Mouse (Mus musculus) CH12.LX (cell line): ENCODE data around the gene Ubxn6.

Experiments used
- CHD1 ChIP-seq: IDR thresholded peaks from 2 replicates; pipeline ENCODE4 v1.6.1; 2012; ENCODE audit warnings: low read depth, low read length, improper control_type of control experiment, inconsistent platforms
- CTCF ChIP-seq, 2 experiments: IDR thresholded peaks in 1 of 2; conservative IDR thresholded peaks in 1 of 2; 2 replicates each; pipeline ENCODE4 v1.5.1; 2011 to 2012; ENCODE audit warnings: low read depth in 2 of 2, low read length in 2 of 2, improper control_type of control experiment in 1 of 2, inconsistent platforms in 1 of 2, mild to moderate bottlenecking in 1 of 2, moderate library complexity in 1 of 2
- E2F4 ChIP-seq: IDR thresholded peaks from 2 replicates; pipeline ENCODE4 v1.6.1; 2011; ENCODE audit warnings: low read depth, low read length, improper control_type of control experiment; ENCODE audit not compliant: insufficient replicate concordance
- KAT2A ChIP-seq: IDR thresholded peaks from 2 replicates; pipeline ENCODE4 v1.6.1; 2012; ENCODE audit warnings: low read length, improper control_type of control experiment, inconsistent platforms; ENCODE audit not compliant: insufficient replicate concordance
- MAZ ChIP-seq: IDR thresholded peaks from 2 replicates; pipeline ENCODE4 v1.6.1; 2012; ENCODE audit warnings: low read depth, mild to moderate bottlenecking, inconsistent platforms, low read length, improper control_type of control experiment, moderate library complexity
- MEF2A ChIP-seq: IDR thresholded peaks from 2 replicates; pipeline ENCODE4 v1.6.1; 2014; ENCODE audit warnings: low read depth, mild to moderate bottlenecking, inconsistent platforms, low read length, improper control_type of control experiment, borderline replicate concordance
- NELFE ChIP-seq: IDR thresholded peaks from 2 replicates; pipeline ENCODE4 v1.6.1; 2011; ENCODE audit warnings: low read depth, low read length, improper control_type of control experiment
- POLR2A ChIP-seq: IDR thresholded peaks from 2 replicates; pipeline ENCODE4 v1.6.1; 2011; ENCODE audit warnings: low read depth, mild to moderate bottlenecking, improper control_type of control experiment, low read length
- USF1 ChIP-seq: IDR thresholded peaks from 2 replicates; pipeline ENCODE4 v1.6.1; 2014; ENCODE audit warnings: low read depth, mild to moderate bottlenecking, inconsistent platforms, low read length, improper control_type of control experiment
- USF2 ChIP-seq: conservative IDR thresholded peaks from 2 replicates; pipeline ENCODE4 v1.6.1; 2011; ENCODE audit warnings: low read depth, low read length, improper control_type of control experiment
- ZMIZ1 ChIP-seq: IDR thresholded peaks from 2 replicates; pipeline ENCODE4 v1.6.1; 2012; ENCODE audit warnings: low read depth, mild to moderate bottlenecking, inconsistent platforms, low read length, improper control_type of control experiment
- ZNF384 ChIP-seq: IDR thresholded peaks from 2 replicates; pipeline ENCODE4 v1.6.1; 2012; ENCODE audit warnings: low read depth, low read length, improper control_type of control experiment, inconsistent platforms

DNA sequence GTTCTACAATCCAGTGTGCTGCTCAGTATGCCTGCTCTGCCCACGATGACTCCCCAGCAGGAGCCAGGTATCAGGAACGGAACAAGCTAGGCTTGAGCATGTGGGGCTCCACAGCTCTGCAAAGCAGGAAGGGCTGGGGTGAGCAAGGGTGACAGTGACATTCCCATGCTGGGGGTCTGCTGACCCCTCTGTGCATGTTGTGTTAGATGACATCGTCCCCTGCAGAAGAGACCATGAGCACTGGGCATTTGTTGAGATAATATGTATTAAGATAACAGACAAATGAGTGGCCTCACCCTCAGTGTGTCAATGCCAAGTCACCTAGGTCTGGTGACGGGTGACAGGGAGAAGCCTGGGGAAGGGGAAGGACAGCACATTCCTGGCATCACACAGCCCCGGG lies 49.9 kb downstream of the Ubxn6 start:
- TF ChIP-seq CTCF (conservative IDR thresholded peaks at IDR 0.05 in 1 of 2, IDR thresholded peaks at IDR 0.05 in 1 of 2; ENCODE audit: low read depth in 2 of 2, low read length in 2 of 2): no peak
- TF ChIP-seq E2F4: no peak
- no peak for TF ChIP-seq KAT2A
- TF ChIP-seq USF1: no peak
- TF ChIP-seq NELFE: no peak
- TF ChIP-seq ZNF384: no peak
- TF ChIP-seq MAZ: no peak
- no peak for TF ChIP-seq USF2
- no peak for TF ChIP-seq POLR2A
- no peak for TF ChIP-seq MEF2A
- no peak for TF ChIP-seq CHD1
- no peak for TF ChIP-seq ZMIZ1
